Mouse (Mus musculus): Measurements from ENCODE around the gene Atl3. TPM values are rescaled to one million over a fixed set of nuclear protein-coding genes. Genes with fewer than 3 reads are reported as not detected.

Atl3 gene
- polyA plus RNA-seq, 1 experiment from 2014 or later: 9.2 TPM

GRCm38 (mm10) chr19:7506321-7506720, 12.5 kb downstream of the Atl3 start:
- Histone ChIP-seq H3K9ac (no peak overlapping the region), H3K4me2 (no peak overlapping the region), H3K4me1 (no peaks in the 10 kb centered on the region; the same call in 1 of the 2 replicates), H3K4me3 (replicated peaks) (no peak overlapping the region), H3K36me3 (replicated peaks) (peaks cover 10% of the 10 kb centered on the region), H3K9me3 (no peaks in the 10 kb centered on the region), H3K27me3 (no peaks in the 10 kb centered on the region), H3K27ac (no peak overlapping the region)
- no peak for ATAC-seq (ENCODE audit: low FRiP score)
- 84% methylated on average over 1 of the region's 1 CpGs for WGBS

GRCm38 (mm10) chr19:7508026-7508425, 14.2 kb downstream of the Atl3 start:
- no peak overlapping the region for H3K4me3 ChIP-seq (replicated peaks)
- 74% methylated on average over 4 of the region's 4 CpGs for WGBS
- no peaks in the 10 kb centered on the region; the same call in 1 of the 2 replicates for H3K4me1 ChIP-seq
- H3K36me3 ChIP-seq (replicated peaks): peaks cover 16% of the 10 kb centered on the region
- H3K9me3 ChIP-seq: no peaks in the 10 kb centered on the region
- H3K9ac ChIP-seq: no peak overlapping the region
- H3K27me3 ChIP-seq: no peaks in the 10 kb centered on the region
- H3K4me2 ChIP-seq: no peak overlapping the region
- ATAC-seq (ENCODE audit: low FRiP score): no peak
- H3K27ac ChIP-seq: no peak overlapping the region

- H3K9ac ChIP-seq: no peak overlapping the region
- H3K9me3 ChIP-seq: no peaks in the 10 kb centered on the region
- no peak overlapping the region for H3K4me2 ChIP-seq
- WGBS: 93% methylated on average over 1 of the region's 1 CpGs
- H3K4me1 ChIP-seq: no peaks in the 10 kb centered on the region
- H3K27me3 ChIP-seq: no peaks in the 10 kb centered on the region
- H3K4me3 ChIP-seq (replicated peaks): no peak overlapping the region
- ATAC-seq (ENCODE audit: low FRiP score): no peak
- H3K27ac ChIP-seq: no peak overlapping the region
- H3K36me3 ChIP-seq (replicated peaks): peaks cover 21% of the 10 kb centered on the region
Measured at GRCm38 (mm10) chr19:7516437-7516836, 22.6 kb downstream of the Atl3 start.

GRCm38 (mm10) chr19:7521619-7522018, 27.8 kb downstream of the Atl3 start:
- WGBS: 94% methylated on average over 3 of the region's 3 CpGs
- no peak overlapping the region for H3K4me2 ChIP-seq
- H3K27ac ChIP-seq: no peak overlapping the region
- H3K4me1 ChIP-seq: no peaks in the 10 kb centered on the region
- no peak for ATAC-seq (ENCODE audit: low FRiP score)
- H3K9me3 ChIP-seq: 0 out of 2 replicates have a peak, but pooled peaks cover 4% of the 10 kb centered on the region
- H3K27me3 ChIP-seq: no peaks in the 10 kb centered on the region
- peaks cover 40% of the 10 kb centered on the region for H3K36me3 ChIP-seq (replicated peaks)
- H3K4me3 ChIP-seq (replicated peaks): no peak overlapping the region
- H3K9ac ChIP-seq: no peak overlapping the region

DNA sequence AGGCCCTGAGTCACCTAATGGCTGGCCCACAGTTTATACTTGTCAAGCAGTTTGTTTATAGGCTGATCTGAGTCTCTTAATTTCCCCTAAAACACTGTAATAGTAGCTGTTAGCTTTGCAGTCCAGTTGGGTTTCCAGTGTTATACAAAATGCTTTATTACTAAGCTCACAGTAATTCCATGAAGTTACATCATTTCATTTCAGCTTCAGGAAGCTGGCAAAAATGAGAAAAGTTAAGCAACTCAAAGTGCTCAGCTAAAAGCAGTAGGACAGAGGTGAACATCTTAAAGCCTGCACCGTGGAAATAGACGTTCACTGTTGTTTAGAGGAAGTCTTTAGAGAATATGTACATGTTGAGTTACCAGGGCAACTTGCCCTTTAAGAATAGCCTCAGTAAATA, 29.0 kb downstream of the Atl3 start:
- H3K36me3 ChIP-seq (replicated peaks): peaks cover 46% of the 10 kb centered on the region
- H3K4me1 ChIP-seq: no peaks in the 10 kb centered on the region
- 0 out of 2 replicates have a peak, but pooled peaks cover 4% of the 10 kb centered on the region for H3K9me3 ChIP-seq
- WGBS: 92% methylated on average over 2 of the region's 2 CpGs
- ATAC-seq (ENCODE audit: low FRiP score): no peak
- no peak overlapping the region for H3K4me2 ChIP-seq
- H3K4me3 ChIP-seq (replicated peaks): no peak overlapping the region
- H3K27me3 ChIP-seq: no peaks in the 10 kb centered on the region
- no peak overlapping the region for H3K27ac ChIP-seq
- no peak overlapping the region for H3K9ac ChIP-seq

GRCm38 (mm10) chr19:7523292-7523691, 29.5 kb downstream of the Atl3 start:
- H3K36me3 ChIP-seq (replicated peaks): peaks cover 46% of the 10 kb centered on the region
- H3K27me3 ChIP-seq: no peaks in the 10 kb centered on the region
- no peak overlapping the region for H3K9ac ChIP-seq
- H3K4me1 ChIP-seq: no peaks in the 10 kb centered on the region
- 0 out of 2 replicates have a peak, but pooled peaks cover 4% of the 10 kb centered on the region for H3K9me3 ChIP-seq
- no peak overlapping the region for H3K4me3 ChIP-seq (replicated peaks)
- WGBS: 100% methylated on average over 1 of the region's 1 CpGs
- ATAC-seq (ENCODE audit: low FRiP score): no peak
- no peak overlapping the region for H3K27ac ChIP-seq
- no peak overlapping the region for H3K4me2 ChIP-seq

DNA sequence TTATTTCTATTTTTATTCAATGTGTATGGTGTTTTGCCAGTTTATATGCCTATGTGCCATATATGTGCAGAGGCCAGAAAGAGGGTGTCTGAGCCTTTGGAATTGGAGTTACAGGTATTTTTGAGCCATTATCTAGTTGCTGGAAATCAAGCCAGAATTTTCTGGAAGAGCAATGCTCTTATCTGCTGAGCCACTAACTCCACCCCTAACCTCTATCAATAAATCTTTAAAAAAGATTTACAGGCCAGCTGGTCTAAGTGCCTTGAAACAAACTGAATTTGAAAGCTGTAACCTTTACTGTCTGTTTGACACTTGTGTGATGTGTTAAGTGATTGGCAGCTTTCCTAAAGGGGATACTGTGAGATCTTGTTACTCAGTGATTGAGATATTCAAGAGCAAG, 29.9 kb downstream of the Atl3 start:
- Histone ChIP-seq H3K27me3 (no peaks in the 10 kb centered on the region), H3K27ac (no peak overlapping the region), H3K36me3 (replicated peaks) (peaks cover 42% of the 10 kb centered on the region), H3K4me2 (no peak overlapping the region), H3K9ac (no peak overlapping the region), H3K9me3 (0 out of 2 replicates have a peak, but pooled peaks cover 4% of the 10 kb centered on the region), H3K4me3 (replicated peaks) (no peak overlapping the region), H3K4me1 (no peaks in the 10 kb centered on the region)
- no peak for ATAC-seq (ENCODE audit: low FRiP score)

GRCm38 (mm10) chr19:7524879-7525278, 31.0 kb downstream of the Atl3 start:
- no peak for ATAC-seq (ENCODE audit: low FRiP score)
- H3K4me1 ChIP-seq: no peaks in the 10 kb centered on the region
- H3K4me2 ChIP-seq: no peak overlapping the region
- H3K4me3 ChIP-seq (replicated peaks): no peak overlapping the region
- no peak overlapping the region for H3K9ac ChIP-seq
- H3K27me3 ChIP-seq: no peaks in the 10 kb centered on the region
- 76% methylated on average over 3 of the region's 3 CpGs for WGBS
- no peak overlapping the region for H3K27ac ChIP-seq
- 0 out of 2 replicates have a peak, but pooled peaks cover 4% of the 10 kb centered on the region for H3K9me3 ChIP-seq
- H3K36me3 ChIP-seq (replicated peaks): peaks cover 35% of the 10 kb centered on the region

DNA sequence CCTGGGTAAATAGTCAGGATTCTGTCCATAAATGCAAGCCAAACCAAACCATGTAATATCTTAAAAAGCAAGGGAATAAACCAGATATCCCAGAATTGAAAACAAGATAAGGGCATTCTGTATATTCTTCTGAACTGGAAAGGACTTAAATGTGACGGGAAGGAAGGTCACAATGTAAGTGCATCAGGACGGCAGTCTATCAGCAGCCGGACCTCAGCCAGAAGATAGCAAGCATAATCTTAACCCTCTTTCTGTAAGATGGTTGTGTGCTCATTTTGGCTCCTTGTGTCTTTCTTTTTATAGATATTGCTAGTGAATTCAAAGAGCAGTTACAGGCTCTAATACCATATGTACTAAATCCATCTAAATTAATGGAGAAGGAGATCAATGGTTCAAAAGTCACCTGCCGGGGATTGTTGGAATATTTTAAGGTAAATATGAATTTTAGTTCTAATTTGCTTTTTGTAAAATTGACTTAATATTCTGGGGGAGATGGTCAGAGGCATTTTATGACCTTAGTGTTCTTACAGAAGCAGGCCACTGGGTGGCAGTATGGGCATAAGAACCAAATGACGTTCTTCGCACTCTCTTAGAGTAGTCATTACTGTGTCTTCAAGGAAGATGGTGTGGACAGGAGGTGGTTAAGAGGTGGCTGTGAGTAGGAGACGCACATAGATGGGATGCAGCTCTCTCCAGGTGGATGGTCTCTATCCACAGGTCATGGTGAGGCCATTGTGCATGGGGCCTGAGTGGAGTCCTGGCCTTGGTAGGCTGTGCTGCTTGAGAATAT, 35.0 kb downstream of the Atl3 start:
- Histone ChIP-seq H3K4me3 (replicated peaks) (no peak overlapping the region), H3K27ac (no peak overlapping the region), H3K36me3 (replicated peaks) (peaks cover 23% of the 10 kb centered on the region), H3K9me3 (no peaks in the 10 kb centered on the region), H3K4me1 (no peaks in the 10 kb centered on the region), H3K4me2 (no peak overlapping the region), H3K27me3 (no peaks in the 10 kb centered on the region), H3K9ac (no peak overlapping the region)
- peak; percentile 61; the same call in 1 of the 2 replicates for ATAC-seq (ENCODE audit: low FRiP score)
- WGBS: 57% methylated on average over 7 of the region's 7 CpGs

- no peaks in the 10 kb centered on the region for H3K4me1 ChIP-seq
- H3K27ac ChIP-seq: no peak overlapping the region
- ATAC-seq (ENCODE audit: low FRiP score): no peak
- H3K4me2 ChIP-seq: no peak overlapping the region
- H3K9ac ChIP-seq: no peak overlapping the region
- peaks cover 23% of the 10 kb centered on the region for H3K36me3 ChIP-seq (replicated peaks)
- H3K27me3 ChIP-seq: no peaks in the 10 kb centered on the region
- H3K4me3 ChIP-seq (replicated peaks): no peak overlapping the region
- H3K9me3 ChIP-seq: no peaks in the 10 kb centered on the region
- 90% methylated on average over 5 of the region's 5 CpGs for WGBS
Measured at GRCm38 (mm10) chr19:7531906-7532305, 38.1 kb downstream of the Atl3 start.

GRCm38 (mm10) chr19:7533891-7534290, 40.1 kb downstream of the Atl3 start:
- H3K9ac ChIP-seq: no peak overlapping the region
- no peaks in the 10 kb centered on the region for H3K27me3 ChIP-seq
- 79% methylated on average over 5 of the region's 5 CpGs for WGBS
- no peaks in the 10 kb centered on the region for H3K4me1 ChIP-seq
- H3K9me3 ChIP-seq: no peaks in the 10 kb centered on the region
- H3K36me3 ChIP-seq (replicated peaks): peaks cover 20% of the 10 kb centered on the region
- H3K4me2 ChIP-seq: no peak overlapping the region
- ATAC-seq (ENCODE audit: low FRiP score): no peak
- H3K4me3 ChIP-seq (replicated peaks): no peak overlapping the region
- no peak overlapping the region for H3K27ac ChIP-seq

- WGBS: 88% methylated on average over 3 of the region's 3 CpGs
- H3K27me3 ChIP-seq: no peaks in the 10 kb centered on the region
- H3K36me3 ChIP-seq (replicated peaks): no peaks in the 10 kb centered on the region
- no peak for ATAC-seq (ENCODE audit: low FRiP score)
- H3K4me1 ChIP-seq: no peaks in the 10 kb centered on the region
- 0 out of 2 replicates have a peak, but pooled peaks cover 3% of the 10 kb centered on the region for H3K9me3 ChIP-seq
- H3K4me2 ChIP-seq: no peak overlapping the region
- no peak overlapping the region for H3K4me3 ChIP-seq (replicated peaks)
- no peak overlapping the region for H3K9ac ChIP-seq
- no peak overlapping the region for H3K27ac ChIP-seq
Measured at GRCm38 (mm10) chr19:7548924-7549323, 55.1 kb downstream of the Atl3 start.
